Comparison of ENCODE assay signal across 7 mouse cellular contexts in genomic region chr6:92092737-92093136, GRCm38 (mm10). TPM values are rescaled to one million over a fixed set of nuclear protein-coding genes. Genes with fewer than 3 reads are reported as not detected.
DNase-seq lines count a peak whose midpoint lies in the region; ATAC-seq and TF ChIP-seq lines count a peak whose summit lies in the region.

No protein-coding gene starts in this region.

- TF ChIP-seq POLR2A in lung, adult 2 months (IDR thresholded peaks at IDR 0.05; ENCODE audit: borderline replicate concordance, extremely low read depth, low read depth, low read length) = no peak

- ATAC-seq in embryonic facial prominence, embryonic 15.5 days (ENCODE audit: insufficient number of reproducible peaks, low FRiP score, low TSS enrichment, low read depth) = no peak
- ATAC-seq in neural tube, embryonic 15.5 days (ENCODE audit: low FRiP score) = no peak

- no peaks in the 10 kb centered on the region for H3K9me3 ChIP-seq in embryonic facial prominence, embryonic 15.5 days (replicated peaks)
- H3K9me3 ChIP-seq in limb, embryonic 10.5 days (replicated peaks) = no peaks in the 10 kb centered on the region
- no peaks in the 10 kb centered on the region for H3K9me3 ChIP-seq in neural tube, embryonic 15.5 days (replicated peaks)

- peak overlapping the region; percentile 93; the same call in 1 of the 2 replicates for H3K9ac ChIP-seq in embryonic facial prominence, embryonic 15.5 days
- H3K9ac ChIP-seq in neural tube, embryonic 15.5 days (replicated peaks) = peak overlapping the region; percentile 94

- no peak for TF ChIP-seq CTCF in lung, adult 2 months (IDR thresholded peaks at IDR 0.05; ENCODE audit: insufficient read depth, low read length)

- no peaks in the 10 kb centered on the region for H3K36me3 ChIP-seq in embryonic facial prominence, embryonic 15.5 days
- H3K36me3 ChIP-seq in limb, embryonic 10.5 days = no peaks in the 10 kb centered on the region
- H3K36me3 ChIP-seq in neural tube, embryonic 15.5 days = no peaks in the 10 kb centered on the region

- no peaks in the 10 kb centered on the region for H3K27me3 ChIP-seq in embryonic facial prominence, embryonic 15.5 days
- H3K27me3 ChIP-seq in limb, embryonic 10.5 days (ENCODE audit: low read depth, poor library complexity, severe bottlenecking) = no peaks in the 10 kb centered on the region
- H3K27me3 ChIP-seq in neural tube, embryonic 15.5 days (replicated peaks) = no peaks in the 10 kb centered on the region

- peak overlapping the region; percentile 90 for H3K4me3 ChIP-seq in lung, adult 2 months (replicated peaks; ENCODE audit: extremely low read depth, low read depth, low read length)
- H3K4me3 ChIP-seq in embryonic facial prominence, embryonic 15.5 days (replicated peaks) = peak overlapping the region; percentile 97
- H3K4me3 ChIP-seq in limb, embryonic 10.5 days = peak overlapping the region; percentile 93
- peak overlapping the region; percentile 88 for H3K4me3 ChIP-seq in neural tube, embryonic 15.5 days (replicated peaks)

- H3K4me1 ChIP-seq in lung, adult 2 months (ENCODE audit: control insufficient read depth, insufficient read depth, low read length) = peaks cover 12% of the 10 kb centered on the region
- peaks cover 28% of the 10 kb centered on the region for H3K4me1 ChIP-seq in embryonic facial prominence, embryonic 15.5 days
- peaks cover 29% of the 10 kb centered on the region for H3K4me1 ChIP-seq in limb, embryonic 10.5 days
- peaks cover 36% of the 10 kb centered on the region for H3K4me1 ChIP-seq in neural tube, embryonic 15.5 days

- H3K4me2 ChIP-seq in embryonic facial prominence, embryonic 15.5 days (replicated peaks) = peak overlapping the region; percentile 66
- H3K4me2 ChIP-seq in neural tube, embryonic 15.5 days = peak overlapping the region; percentile 71

- WGBS in lung, adult 2 months = 11% methylated on average over 3 of the region's 3 CpGs
- 24% methylated on average over 3 of the region's 3 CpGs for WGBS in embryonic facial prominence, embryonic 15.5 days
- WGBS in limb, embryonic 10.5 days = 50% methylated on average over 3 of the region's 3 CpGs
- 14% methylated on average over 3 of the region's 3 CpGs for WGBS in neural tube, embryonic 15.5 days

- DNase-seq in lung, adult 2 months = no peak
- DNase-seq in lung, adult 18-20 months = no peak
- DNase-seq in limb, embryonic 10.5 days (ENCODE audit: low spot score) = no peak
- DNase-seq in adrenal gland, postnatal 25 days = no peak
- no peak for DNase-seq in ovary, postnatal 14 days (ENCODE audit: low spot score)

- H3K27ac ChIP-seq in embryonic facial prominence, embryonic 15.5 days (replicated peaks) = peak overlapping the region; percentile 99
- H3K27ac ChIP-seq in limb, embryonic 10.5 days = peak overlapping the region; percentile 98
- H3K27ac ChIP-seq in neural tube, embryonic 15.5 days (replicated peaks) = peak overlapping the region; percentile 99

RNA-seq across cellular contexts. Expression of gene Nr2c2, which starts 1.5 kb away (rescaled TPM):
- polyA plus RNA-seq in lung, adult 2 months (2012; rRNA removed) = 15.0 and 22.1 TPM in 2 replicates
- polyA plus RNA-seq in embryonic facial prominence, embryonic 15.5 days (2015; fragmentation: Nextera tagmentation; extraction: Ambion mirVana) = 25.3 and 25.9 TPM in 2 replicates
- 19.2 and 20.3 TPM in 2 replicates for polyA plus RNA-seq in limb, embryonic 10.5 days (2016; fragmentation: Nextera tagmentation; extraction: Ambion mirVana)
- polyA plus RNA-seq in neural tube, embryonic 15.5 days (2015; fragmentation: Nextera tagmentation; extraction: Ambion mirVana) = 26.7 and 34.5 TPM in 2 replicates
- total RNA-seq in adrenal gland, postnatal 25 days (2021) = 44.1 and 49.9 TPM in 2 replicates
